Mouse (Mus musculus) thymus, postnatal 10 days (tissue): ENCODE data around the gene Ccl24.

Experiments
- DNase-seq, 2 experiments: peaks; one replicate each; pipeline ENCODE4 v3.0.0; 2021; ENCODE audit warnings: low spot score in 2 of 2

Gene Ccl24

GRCm38 (mm10) chr5:135544865-135545797 is 27.7 kb downstream of the Ccl24 start, which contains the start of gene Hip1:
Gene Hip1 (minus strand): TSS chr5:135545120.
- peak; percentile 95 for DNase-seq

DNA sequence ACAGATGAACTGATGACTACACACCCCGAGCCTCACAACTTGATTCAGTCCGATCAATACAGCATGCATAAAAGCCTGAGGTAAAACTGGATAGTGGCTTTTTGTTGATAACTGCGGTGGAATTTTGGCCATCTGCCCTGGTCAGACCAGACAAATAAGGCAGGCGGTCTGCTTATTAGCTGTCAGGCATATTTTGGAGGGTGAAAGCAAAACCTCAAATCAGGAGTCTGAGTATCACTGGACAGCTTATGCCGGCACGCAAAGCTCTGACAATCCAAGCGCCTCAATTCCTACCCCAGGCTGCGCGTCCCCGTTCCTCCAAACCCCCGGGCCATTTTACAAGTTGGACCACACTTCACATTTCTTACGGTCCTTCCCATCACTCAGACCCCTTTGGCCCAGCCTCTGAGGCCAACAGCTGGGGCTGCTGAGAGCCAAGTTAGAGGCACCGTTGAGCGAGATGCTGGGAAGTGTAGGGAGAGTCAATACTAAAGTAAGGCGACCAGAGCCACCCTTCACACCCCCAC is 28.8 kb downstream of the Ccl24 start:
- no peak for DNase-seq

DNA sequence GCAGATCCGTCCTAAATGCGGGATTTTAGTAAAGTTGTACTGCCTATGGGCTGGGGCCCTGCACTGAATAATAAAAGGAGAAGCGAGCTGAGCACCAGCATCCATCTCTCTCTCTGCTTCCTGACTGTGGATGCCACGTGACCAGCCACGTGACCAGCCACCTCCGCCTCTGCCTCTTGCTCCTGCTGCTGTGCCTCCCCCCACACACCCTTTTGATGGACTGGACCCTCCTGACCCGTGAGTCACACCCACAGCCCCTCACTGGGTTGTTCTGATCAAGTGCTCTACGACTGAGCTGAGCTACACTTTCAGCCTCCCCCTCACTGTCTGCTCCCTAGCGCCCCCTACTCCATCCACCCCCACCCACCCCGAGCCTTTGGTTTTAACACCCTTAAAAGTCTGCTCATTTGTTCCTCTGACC is 35.0 kb downstream of the Ccl24 start:
- no peak for DNase-seq

GRCm38 (mm10) chr5:135537326-135537725 is 35.5 kb downstream of the Ccl24 start:
- DNase-seq = no peak

GRCm38 (mm10) chr5:135535867-135536266 is 37.0 kb downstream of the Ccl24 start:
- no peak for DNase-seq

DNA sequence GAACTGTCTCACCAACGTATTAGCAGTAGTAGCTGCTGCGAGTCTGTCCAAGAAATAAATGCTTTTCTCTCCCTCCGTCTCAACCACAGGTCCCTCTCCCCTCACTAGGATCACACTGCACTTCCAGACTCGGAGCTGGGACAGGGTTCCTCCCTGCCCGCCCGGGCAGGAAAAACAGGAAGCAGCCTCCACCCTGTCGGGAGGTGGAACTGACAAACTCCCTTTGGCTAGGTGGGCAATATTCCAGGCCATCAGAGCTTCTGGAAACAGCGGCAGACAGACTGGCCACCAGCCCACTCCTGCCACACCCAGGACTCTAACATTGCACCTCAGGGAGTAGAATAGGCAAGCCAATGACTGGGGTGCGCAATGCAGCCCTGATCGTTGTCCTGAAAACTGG is 39.4 kb downstream of the Ccl24 start:
- no peak for DNase-seq

- DNase-seq = no peak
Measured at GRCm38 (mm10) chr5:135531306-135531845, 41.5 kb downstream of the Ccl24 start.

DNA sequence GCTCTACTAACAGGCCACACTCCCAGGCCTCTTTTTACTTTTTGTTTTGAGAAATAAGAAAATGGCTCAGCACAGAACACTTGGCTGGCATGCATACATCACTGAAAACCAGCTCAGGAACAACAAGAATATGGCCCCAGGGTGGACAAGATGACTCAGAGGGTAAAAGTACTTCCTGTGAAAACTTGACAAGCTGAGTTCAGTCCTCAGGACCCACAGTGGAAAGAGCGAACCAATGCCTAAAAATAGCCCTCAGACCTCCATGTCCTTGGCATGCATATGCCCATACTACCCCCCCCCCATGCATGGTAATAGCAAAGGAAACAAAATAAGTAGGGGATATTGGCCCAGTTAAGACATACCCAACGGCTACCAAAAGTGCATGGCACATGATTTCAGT is 42.9 kb downstream of the Ccl24 start:
- DNase-seq = no peak

DNA sequence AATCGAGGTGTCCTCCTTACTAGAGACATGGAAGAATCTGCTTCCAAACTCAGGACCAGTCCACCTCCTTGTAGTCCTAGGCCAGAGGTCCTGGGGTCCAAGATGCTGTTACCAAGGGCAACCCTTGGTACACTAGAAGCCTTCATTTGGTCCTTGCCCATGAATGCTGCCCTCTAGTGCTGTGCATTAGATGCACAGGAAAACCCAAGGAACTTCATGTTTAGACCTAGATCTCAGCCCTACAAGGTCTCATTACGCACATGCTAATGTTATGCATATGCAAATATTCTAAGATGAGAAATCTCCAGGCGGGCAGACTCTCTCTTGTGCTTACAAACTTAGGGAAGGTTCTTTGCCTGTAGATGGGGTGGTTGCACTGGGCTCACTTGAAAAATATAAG is 43.5 kb downstream of the Ccl24 start:
- DNase-seq = no peak

DNA sequence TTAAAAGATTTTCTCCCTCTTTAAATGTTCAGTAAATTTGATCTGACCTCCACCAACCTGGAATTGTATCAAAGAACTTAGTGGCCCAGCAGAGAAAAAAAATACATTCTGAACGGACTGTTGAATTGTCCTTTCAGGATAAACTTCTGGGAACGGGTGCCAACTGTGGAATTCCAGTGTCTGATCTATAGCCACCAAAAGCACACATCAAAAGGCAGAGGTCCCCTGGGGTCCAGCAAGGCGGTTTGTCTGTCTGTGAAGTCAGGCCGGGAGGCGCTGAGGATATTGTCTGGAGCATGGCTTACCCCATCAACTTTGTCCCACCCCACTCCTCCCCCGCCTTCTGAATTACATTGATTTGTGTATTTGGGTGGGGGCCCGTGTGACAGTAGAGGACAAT is 44.9 kb downstream of the Ccl24 start:
- DNase-seq = no peak

DNA sequence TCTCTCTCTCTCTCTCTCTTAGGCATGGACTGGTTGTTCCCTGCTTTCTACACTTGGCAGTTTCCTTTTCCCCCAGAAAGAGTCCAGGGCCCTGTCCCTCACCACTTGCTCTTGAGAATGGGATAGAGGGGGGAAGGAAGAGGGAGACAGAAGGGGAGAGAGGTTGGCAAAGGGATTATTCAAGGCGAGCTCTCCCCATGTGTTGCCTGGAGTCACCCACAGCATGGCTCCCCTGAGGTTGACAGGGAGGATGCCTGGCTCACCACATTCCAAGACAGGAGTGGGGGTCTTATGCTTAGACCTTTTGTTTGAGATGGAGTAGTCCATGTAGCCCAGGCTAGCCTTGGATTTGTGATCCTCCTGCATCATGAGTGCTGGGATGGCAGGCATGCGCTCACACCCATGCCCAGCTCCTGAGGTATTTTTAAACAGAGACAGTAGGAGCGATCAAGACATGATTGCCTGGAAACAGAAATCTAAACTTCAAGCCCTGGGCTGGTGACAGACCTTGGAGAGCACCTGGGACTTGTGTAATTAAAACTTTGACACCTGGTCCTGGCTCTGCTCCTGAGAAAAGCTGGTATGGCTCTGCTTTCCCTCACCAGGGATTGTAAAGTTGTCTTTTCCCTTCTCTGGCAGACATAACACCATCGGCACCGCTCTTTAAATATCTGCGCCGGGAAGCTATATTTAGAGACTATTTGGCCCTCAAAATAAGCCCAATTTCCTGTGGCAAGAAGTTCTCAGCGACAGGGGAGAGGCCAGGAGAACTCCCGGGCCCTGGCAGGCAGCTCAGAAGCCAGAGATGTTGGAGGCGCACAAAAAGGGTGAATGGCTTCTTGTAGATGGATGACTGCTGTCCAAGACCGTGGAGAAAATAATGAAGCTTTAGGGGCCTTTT is 47.9 kb downstream of the Ccl24 start:
- DNase-seq = no peak

DNA sequence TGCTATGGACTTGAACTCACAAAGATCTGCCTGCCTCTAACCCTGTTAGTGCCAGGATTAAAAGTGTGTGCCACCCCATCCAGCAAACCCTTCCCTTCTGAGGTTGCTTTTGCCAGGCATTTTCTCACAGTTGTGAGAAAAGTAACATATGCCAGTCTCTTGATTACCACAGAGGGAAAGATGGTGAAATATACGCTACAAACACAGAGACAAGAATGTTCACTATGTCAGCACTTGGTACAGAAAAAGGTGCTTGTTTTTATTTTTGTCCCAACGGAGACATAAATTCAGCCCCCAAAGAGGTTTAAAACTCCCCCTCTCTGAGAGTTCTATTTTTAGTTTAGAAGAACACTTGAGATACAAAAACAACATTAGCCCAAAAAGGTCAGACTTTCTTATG is 48.8 kb downstream of the Ccl24 start:
- no peak for DNase-seq

DNA sequence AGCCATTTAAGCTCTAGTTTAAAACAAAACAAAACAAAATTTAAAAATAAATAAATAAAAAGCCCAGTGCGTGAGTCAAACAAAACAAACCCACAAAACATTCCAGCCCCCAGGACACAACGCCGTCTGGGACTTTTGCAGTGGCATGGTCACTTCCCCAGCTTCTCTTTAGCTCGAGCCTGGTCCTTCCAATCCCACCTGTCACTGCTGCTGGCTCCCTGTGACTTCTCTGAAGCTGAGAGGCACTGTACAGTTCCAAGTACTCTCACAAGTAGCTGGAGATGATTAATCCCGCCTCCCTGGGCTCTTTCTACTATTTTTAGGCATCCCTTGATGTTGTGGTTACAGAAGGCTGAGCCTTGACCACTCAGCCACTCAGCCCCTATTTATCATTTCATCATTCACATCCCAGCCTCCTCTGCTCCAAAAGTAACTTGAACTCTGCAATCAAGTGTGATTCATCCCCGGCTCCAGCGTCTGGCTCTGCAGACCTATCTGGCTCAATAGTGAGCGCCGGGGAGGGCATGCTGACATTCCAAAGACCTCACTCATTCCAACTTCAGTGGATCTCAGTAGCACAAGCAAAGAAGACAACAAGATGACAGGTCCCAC is 50.6 kb downstream of the Ccl24 start:
- no peak for DNase-seq
